Comparison of ENCODE assay signal across 14 mouse cellular contexts in genomic region chr2:31267447-31267846, GRCm38 (mm10). TPM values are rescaled to one million over a fixed set of nuclear protein-coding genes. Genes with fewer than 3 reads are reported as not detected.
DNase-seq lines count a peak whose midpoint lies in the region; ATAC-seq and TF ChIP-seq lines count a peak whose summit lies in the region.
"Had no signal": no experiment of that assay in that cellular context is flagged by ENCODE, and none has a peak within 500 bp of the region (broad histone marks: within the 10 kb centered on the region; RNA-seq: fewer than 3 reads in every experiment).

No protein-coding gene starts in this region.

- H3K9me3 ChIP-seq in forebrain, embryonic 10.5 days, result no peaks in the 10 kb centered on the region
- no peaks in the 10 kb centered on the region for H3K9me3 ChIP-seq in forebrain, postnatal 0 days (ENCODE audit: low read length)
- H3K9me3 ChIP-seq in lung, postnatal 0 days (ENCODE audit: low read length), result no peaks in the 10 kb centered on the region
- H3K9me3 ChIP-seq in midbrain, embryonic 11.5 days (ENCODE audit: control insufficient read depth, low read length), result no peaks in the 10 kb centered on the region
- H3K9me3 ChIP-seq: liver, embryonic 12.5 days had no signal

- no peak for TF ChIP-seq EP300 in lung, postnatal 0 days (IDR thresholded peaks at IDR 0.05)

- TF ChIP-seq POLR2A in lung, adult 2 months (IDR thresholded peaks at IDR 0.05; ENCODE audit: borderline replicate concordance, extremely low read depth, low read depth, low read length), result no peak

- WGBS in forebrain, embryonic 10.5 days, result 14% methylated on average over 6 of the region's 6 CpGs
- WGBS in forebrain, postnatal 0 days, result 20% methylated on average over 6 of the region's 6 CpGs
- WGBS in lung, postnatal 0 days, result 65% methylated on average over 6 of the region's 6 CpGs
- 64% methylated on average over 6 of the region's 6 CpGs for WGBS in lung, adult 2 months
- WGBS in midbrain, embryonic 11.5 days, result 20% methylated on average over 6 of the region's 6 CpGs

- peak overlapping the region; percentile 21; the same call in 1 of the 2 replicates for H3K4me3 ChIP-seq in forebrain, embryonic 10.5 days
- no peak overlapping the region for H3K4me3 ChIP-seq in forebrain, postnatal 0 days (ENCODE audit: low read depth, low read length)
- H3K4me3 ChIP-seq in lung, postnatal 0 days (ENCODE audit: low read depth, low read length), result no peak overlapping the region
- no peak overlapping the region for H3K4me3 ChIP-seq in lung, adult 2 months (replicated peaks; ENCODE audit: extremely low read depth, low read depth, low read length)
- H3K4me3 ChIP-seq in midbrain, embryonic 11.5 days (ENCODE audit: low read depth, low read length), result no peak overlapping the region
- H3K4me3 ChIP-seq: heart, adult 2 months; liver, embryonic 12.5 days had no signal

- H3K27ac ChIP-seq in forebrain, embryonic 10.5 days, result peak overlapping the region; percentile 80
- H3K27ac ChIP-seq in forebrain, postnatal 0 days (ENCODE audit: low read depth, low read length), result no peak overlapping the region
- no peak overlapping the region for H3K27ac ChIP-seq in lung, postnatal 0 days (ENCODE audit: low read length)
- peak overlapping the region; percentile 48; the same call in 1 of the 2 replicates for H3K27ac ChIP-seq in midbrain, embryonic 11.5 days (ENCODE audit: low read depth, low read length)
- H3K27ac ChIP-seq: heart, adult 2 months; liver, embryonic 12.5 days had no signal

- H3K27me3 ChIP-seq in forebrain, embryonic 10.5 days (ENCODE audit: poor library complexity, severe bottlenecking), result no peaks in the 10 kb centered on the region
- H3K27me3 ChIP-seq in forebrain, postnatal 0 days (ENCODE audit: insufficient read depth, low read length), result no peaks in the 10 kb centered on the region
- H3K27me3 ChIP-seq in lung, postnatal 0 days (replicated peaks; ENCODE audit: insufficient read depth, low read length), result no peaks in the 10 kb centered on the region
- no peaks in the 10 kb centered on the region for H3K27me3 ChIP-seq in midbrain, embryonic 11.5 days (ENCODE audit: control insufficient read depth, insufficient read depth, low read length)

- H3K4me1 ChIP-seq in forebrain, embryonic 10.5 days, result peaks cover 67% of the 10 kb centered on the region
- H3K4me1 ChIP-seq in forebrain, postnatal 0 days (ENCODE audit: insufficient read depth), result peaks cover 29% of the 10 kb centered on the region
- H3K4me1 ChIP-seq in lung, postnatal 0 days (ENCODE audit: insufficient read depth, low read depth, low read length), result peaks cover 7% of the 10 kb centered on the region; the same call in 1 of the 2 replicates
- no peaks in the 10 kb centered on the region for H3K4me1 ChIP-seq in lung, adult 2 months (ENCODE audit: control insufficient read depth, insufficient read depth, low read length)
- peaks cover 46% of the 10 kb centered on the region for H3K4me1 ChIP-seq in midbrain, embryonic 11.5 days (ENCODE audit: control insufficient read depth, insufficient read depth, low read length)
- H3K4me1 ChIP-seq: liver, embryonic 12.5 days had no signal

- peaks cover 30% of the 10 kb centered on the region for H3K36me3 ChIP-seq in forebrain, embryonic 10.5 days (replicated peaks)
- peaks cover 6% of the 10 kb centered on the region for H3K36me3 ChIP-seq in forebrain, postnatal 0 days (ENCODE audit: insufficient read depth)
- no peaks in the 10 kb centered on the region for H3K36me3 ChIP-seq in lung, postnatal 0 days (ENCODE audit: insufficient read depth, low read length)
- no peaks in the 10 kb centered on the region for H3K36me3 ChIP-seq in midbrain, embryonic 11.5 days (ENCODE audit: control insufficient read depth, insufficient read depth, low read length)
- H3K36me3 ChIP-seq: liver, embryonic 12.5 days had no signal

- no peak for ATAC-seq in forebrain, postnatal 0 days
- ATAC-seq in lung, postnatal 0 days, result no peak
- peak; percentile 69 for ATAC-seq in midbrain, embryonic 11.5 days (ENCODE audit: low FRiP score)
- ATAC-seq: liver, embryonic 12.5 days had no signal

- DNase-seq in forebrain, embryonic 10.5 days (ENCODE audit: extremely low spot score, low spot score), result no peak
- no peak for DNase-seq in forebrain, postnatal 0 days
- peak; percentile 12 for DNase-seq in lung, postnatal 0 days (ENCODE audit: low spot score)
- no peak for DNase-seq in lung, adult 2 months
- DNase-seq in midbrain, embryonic 11.5 days (ENCODE audit: low spot score, missing footprints), result peak; percentile 88
- peak; percentile 21 for DNase-seq in yolk sac, embryonic 10.5 days (ENCODE audit: low spot score)
- no peak for DNase-seq in frontal cortex, postnatal 10 days (ENCODE audit: low spot score in 2 of 2)
- no peak for DNase-seq in urinary bladder, postnatal 14 days (ENCODE audit: low spot score)
- DNase-seq: adrenal gland, adult 8-10 months; B cell, adult 2 months; heart, adult 2 months; kidney, adult 8-10 months; thymus, postnatal 4 days had no signal

- H3K4me2 ChIP-seq in forebrain, postnatal 0 days (ENCODE audit: low read depth), result no peak overlapping the region
- H3K4me2 ChIP-seq in lung, postnatal 0 days (replicated peaks; ENCODE audit: low read depth, low read length), result no peak overlapping the region
- no peak overlapping the region for H3K4me2 ChIP-seq in midbrain, embryonic 11.5 days
- H3K4me2 ChIP-seq: liver, embryonic 12.5 days had no signal

- no peak overlapping the region for H3K9ac ChIP-seq in forebrain, postnatal 0 days
- no peak overlapping the region for H3K9ac ChIP-seq in lung, postnatal 0 days (replicated peaks; ENCODE audit: low read depth)
- no peak overlapping the region for H3K9ac ChIP-seq in midbrain, embryonic 11.5 days (ENCODE audit: low read length)
- H3K9ac ChIP-seq: liver, embryonic 12.5 days had no signal

- no peak for TF ChIP-seq CTCF in forebrain, postnatal 0 days (IDR thresholded peaks at IDR 0.05; ENCODE audit: low read depth)
- TF ChIP-seq CTCF in lung, postnatal 0 days (IDR thresholded peaks at IDR 0.05), result no peak
- no peak for TF ChIP-seq CTCF in lung, adult 2 months (IDR thresholded peaks at IDR 0.05; ENCODE audit: insufficient read depth, low read length)

RNA-seq across cellular contexts. Expression of gene Ncs1, which starts 21.8 kb away (rescaled TPM):
- polyA plus RNA-seq in forebrain, embryonic 10.5 days (2016; fragmentation: Nextera tagmentation; extraction: Ambion mirVana), result 43.3 and 47.8 TPM in 2 replicates
- total RNA-seq in forebrain, postnatal 0 days (2014; rRNA removed), result 139 and 164 TPM in 2 replicates
- polyA plus RNA-seq in forebrain, postnatal 0 days (2015; fragmentation: Nextera tagmentation; extraction: Ambion mirVana), result 133 and 149 TPM in 2 replicates
- polyA plus RNA-seq in lung, postnatal 0 days (2015; fragmentation: Nextera tagmentation; extraction: Ambion mirVana), result 3.8 and 4.7 TPM in 2 replicates
- 2.2 and 2.5 TPM in 2 replicates for polyA plus RNA-seq in lung, adult 2 months (2012; rRNA removed)
- 64.3 and 67.4 TPM in 2 replicates for polyA plus RNA-seq in midbrain, embryonic 11.5 days (2014; fragmentation: Nextera tagmentation; extraction: Ambion mirVana)

RNA-seq across cellular contexts. Expression of gene Hmcn2, which starts 46.8 kb away (rescaled TPM):
- 0.22 TPM in 1 of 2 replicates, not detected in the other for polyA plus RNA-seq in forebrain, embryonic 10.5 days (2016; fragmentation: Nextera tagmentation; extraction: Ambion mirVana)
- 0.23 and 0.24 TPM in 2 replicates for total RNA-seq in forebrain, postnatal 0 days (2014; rRNA removed)
- 0.33 and 0.39 TPM in 2 replicates for polyA plus RNA-seq in forebrain, postnatal 0 days (2015; fragmentation: Nextera tagmentation; extraction: Ambion mirVana)
- 1.1 and 1.3 TPM in 2 replicates for polyA plus RNA-seq in lung, postnatal 0 days (2015; fragmentation: Nextera tagmentation; extraction: Ambion mirVana)
- polyA plus RNA-seq in lung, adult 2 months (2012; rRNA removed), result 10.8 and 16.8 TPM in 2 replicates
- polyA plus RNA-seq in midbrain, embryonic 11.5 days (2014; fragmentation: Nextera tagmentation; extraction: Ambion mirVana), result 0.10 TPM in 1 of 2 replicates, not detected in the other

Comparison
In these comparisons a context has a peak if more than half of its experiments do, and no peak if none do; other contexts are left out.
1. DNase-seq: peak in lung, postnatal 0 days (single experiment), midbrain, embryonic 11.5 days (single experiment) and yolk sac, embryonic 10.5 days (single experiment); none in forebrain, embryonic 10.5 days (single experiment), forebrain, postnatal 0 days (single experiment), lung, adult 2 months (single experiment), frontal cortex, postnatal 10 days (0 of 2) and urinary bladder, postnatal 14 days (single experiment).
2. H3K27ac ChIP-seq: peak in forebrain, embryonic 10.5 days (single experiment) and midbrain, embryonic 11.5 days (single experiment); none in forebrain, postnatal 0 days (single experiment) and lung, postnatal 0 days (single experiment).